Mouse (Mus musculus): ENCODE data around the gene Slc9a3.

The Slc9a3 gene

GRCm38 (mm10) chr13:74144120-74144884 lies 23.0 kb downstream of the Slc9a3 start:
- in situ Hi-C loops (cut with MboI, MseI): no loop called here

GRCm38 (mm10) chr13:74145983-74146622 lies 24.8 kb downstream of the Slc9a3 start:
- in situ Hi-C loops (cut with MboI, MseI): no loop called here

GRCm38 (mm10) chr13:74147327-74147726 lies 26.1 kb downstream of the Slc9a3 start:
- in situ Hi-C loops (cut with MboI, MseI): no loop called here

GRCm38 (mm10) chr13:74166348-74167056 lies 45.2 kb downstream of the Slc9a3 start:
- in situ Hi-C loops (cut with MboI, MseI): no loop called here

DNA sequence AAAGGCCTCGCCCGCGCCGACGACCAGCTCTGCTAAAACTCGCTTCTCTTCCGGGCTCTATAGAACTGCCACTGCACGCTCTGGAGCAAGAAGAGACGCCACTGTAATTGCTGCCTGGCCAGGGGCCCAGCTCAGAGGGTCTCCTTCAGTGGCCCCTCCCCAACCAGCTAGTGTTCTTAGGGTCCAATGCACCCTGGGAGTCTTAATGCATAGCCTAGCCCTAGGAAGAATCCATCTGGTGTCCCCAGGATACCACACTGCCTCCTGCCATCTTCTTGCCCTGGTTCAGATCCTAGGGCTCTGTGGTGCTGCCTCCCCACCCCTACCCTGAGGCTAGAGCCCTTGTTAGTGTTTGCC lies 45.8 kb downstream of the Slc9a3 start:
- in situ Hi-C loops (cut with MboI, MseI): no loop called here

DNA sequence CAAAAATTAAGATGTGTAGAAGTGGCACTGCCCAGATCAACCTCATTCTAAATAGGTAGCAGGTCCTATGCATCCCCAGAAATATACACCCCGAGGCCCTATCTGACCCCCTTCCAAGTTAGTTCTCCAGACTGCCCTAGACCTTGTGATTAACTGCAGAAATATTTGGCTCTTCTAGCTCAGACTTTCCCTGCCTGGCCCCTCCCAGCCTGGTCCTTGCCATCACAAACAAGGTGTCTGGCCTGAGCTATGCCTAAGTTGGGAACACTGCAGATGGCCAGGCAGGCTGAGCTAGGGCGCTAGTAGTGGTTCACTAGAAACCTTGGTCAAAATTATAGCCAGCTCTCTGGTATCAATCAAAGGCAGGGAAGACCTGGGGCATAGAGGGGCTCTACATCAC lies 46.2 kb downstream of the Slc9a3 start:
- in situ Hi-C loops (cut with MboI, MseI): no loop called here

DNA sequence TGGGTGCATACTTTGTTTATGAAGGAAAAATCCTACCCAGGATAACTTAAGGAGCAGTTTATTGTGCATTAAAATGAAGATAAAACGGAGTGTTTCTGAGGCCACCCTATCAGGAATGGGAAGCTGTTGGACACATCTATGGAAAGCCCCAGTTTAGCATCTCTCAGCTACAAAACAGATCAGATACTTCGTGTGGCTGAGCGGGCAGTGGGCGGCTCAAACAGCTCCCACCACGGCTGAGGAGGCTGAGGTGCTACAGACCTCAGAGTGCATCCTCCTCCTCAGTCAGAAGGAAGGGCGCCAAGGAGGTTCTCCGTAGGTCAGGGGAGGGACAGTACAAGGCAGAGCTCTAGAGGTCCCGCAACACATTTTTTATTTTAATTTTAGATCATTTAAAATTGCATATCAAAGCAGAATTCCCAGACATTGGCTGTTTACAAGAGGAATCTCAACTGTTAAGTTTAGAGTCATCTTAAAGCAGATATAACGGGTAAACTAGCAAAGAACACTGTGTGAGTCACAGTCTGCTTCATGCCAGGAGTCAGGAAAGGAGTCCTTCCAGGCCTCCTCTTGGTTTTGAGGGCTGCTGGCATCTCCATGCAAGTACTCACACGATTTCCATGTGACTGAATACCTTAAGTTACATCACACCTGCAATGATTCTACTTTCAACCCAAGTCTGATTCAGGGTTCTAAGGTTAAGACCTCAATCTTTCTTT lies 48.3 kb downstream of the Slc9a3 start:
- in situ Hi-C loops (cut with MboI, MseI): no loop called here

GRCm38 (mm10) chr13:74172036-74172435 lies 50.8 kb downstream of the Slc9a3 start:
- in situ Hi-C loops (cut with MboI, MseI): no loop called here

DNA sequence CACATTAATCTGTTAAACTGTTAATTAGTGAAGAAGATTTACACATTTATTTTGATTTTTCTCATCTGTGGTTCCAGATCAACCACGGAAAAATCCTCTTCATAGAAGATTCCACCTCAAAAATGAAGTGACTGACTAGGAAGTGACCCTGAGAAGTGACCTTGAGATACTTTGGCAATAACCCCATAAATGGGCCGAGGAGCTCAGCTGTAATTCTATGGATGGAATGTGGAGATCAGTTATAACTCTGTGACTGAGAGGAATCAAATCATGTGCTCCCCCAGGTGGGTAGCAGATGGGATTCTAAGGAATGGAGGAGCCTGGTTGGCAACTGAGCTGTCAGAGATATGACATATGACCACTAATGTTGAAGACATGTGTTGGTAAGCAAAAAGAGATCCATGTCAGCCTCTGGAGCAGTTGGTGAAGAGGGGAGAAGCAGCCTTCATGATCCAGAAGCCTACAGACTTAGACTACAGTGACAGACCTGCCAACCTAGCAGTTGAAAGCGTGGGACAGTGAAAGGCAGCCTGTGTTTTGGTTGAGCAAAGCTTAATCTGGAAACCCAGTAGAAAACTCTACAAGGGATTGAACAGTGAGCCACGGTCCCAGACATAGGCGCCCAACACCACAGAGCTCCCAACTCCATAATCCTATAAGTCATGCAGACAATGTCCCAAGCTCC lies 61.9 kb downstream of the Slc9a3 start:
- in situ Hi-C loops (cut with MboI, MseI): no loop called here

DNA sequence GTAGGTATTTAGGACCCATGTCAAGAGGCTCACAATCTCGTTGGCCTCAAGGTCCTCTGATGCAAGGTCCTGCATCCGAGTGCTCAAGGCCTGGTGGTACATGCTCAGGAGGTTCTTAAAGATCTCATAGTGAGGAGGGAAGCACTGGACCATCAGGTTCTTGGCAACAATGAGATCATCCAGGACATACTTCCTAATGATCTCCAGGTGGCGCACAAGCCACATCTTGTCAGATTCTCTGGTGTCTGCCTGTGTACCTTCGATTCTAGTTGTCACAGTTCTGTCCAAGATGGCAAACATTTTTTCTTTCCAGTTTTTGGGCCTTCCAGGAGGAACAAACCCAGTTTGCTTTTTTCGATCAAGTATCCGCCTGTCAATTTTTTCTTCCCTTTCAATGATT lies 71.4 kb downstream of the Slc9a3 start:
- in situ Hi-C loops (cut with MboI, MseI): loop anchor here (5.0 kb wide), 1 partner anchor 110 kb away; no protein-coding TSS in a partner anchor

GRCm38 (mm10) chr13:74196451-74196850 lies 75.2 kb downstream of the Slc9a3 start:
- in situ Hi-C loops (cut with MboI, MseI): no loop called here

- in situ Hi-C loops (cut with MboI, MseI): no loop called here
Observed at GRCm38 (mm10) chr13:74208317-74208985, 87.2 kb downstream of the Slc9a3 start, which contains the start of gene Exoc3. Gene Exoc3, minus strand, starts transcription at chr13:74208732.

DNA sequence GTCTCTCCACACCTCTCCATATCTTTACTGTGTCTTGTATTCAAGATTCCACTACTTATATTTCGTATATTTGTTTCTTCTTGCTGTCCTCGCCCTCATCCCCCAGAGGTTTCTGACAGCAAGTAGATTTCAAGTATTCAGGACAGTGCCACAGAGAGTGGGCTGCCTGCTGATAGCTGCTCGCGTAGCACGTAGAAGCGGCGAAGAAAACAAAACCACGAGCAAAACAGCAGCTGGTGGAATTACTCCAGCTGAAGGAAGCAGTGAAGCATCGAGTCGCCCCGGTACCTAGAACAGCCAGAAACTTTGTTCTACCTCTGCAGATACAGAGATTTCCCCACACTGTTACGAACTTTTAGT lies 87.7 kb downstream of the Slc9a3 start:
- in situ Hi-C loops (cut with MboI, MseI): no loop called here

DNA sequence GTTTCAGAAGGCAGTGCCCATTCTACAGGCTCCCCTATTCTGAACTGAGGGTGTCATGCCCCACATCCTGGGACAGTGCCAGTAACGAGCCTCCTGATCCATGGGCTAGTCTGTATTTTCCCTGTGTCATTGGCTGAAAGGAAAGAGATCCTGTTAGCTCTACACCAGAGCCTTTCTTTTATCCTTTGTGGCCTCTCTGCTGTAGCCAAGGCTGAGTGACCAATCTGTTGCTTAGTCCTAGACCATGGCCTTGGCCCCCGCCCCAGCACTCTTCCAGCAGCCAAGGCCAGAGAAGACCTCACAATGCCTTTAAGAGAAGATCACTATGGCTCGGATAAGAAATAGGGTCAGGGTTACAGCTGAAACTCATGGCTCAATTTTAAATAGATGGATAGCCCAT lies 97.2 kb downstream of the Slc9a3 start:
- in situ Hi-C loops (cut with MboI, MseI): no loop called here

All from regulatory T cell (primary cell).